Comparison of ENCODE assay signal across 11 mouse cellular contexts in the genomic region with DNA sequence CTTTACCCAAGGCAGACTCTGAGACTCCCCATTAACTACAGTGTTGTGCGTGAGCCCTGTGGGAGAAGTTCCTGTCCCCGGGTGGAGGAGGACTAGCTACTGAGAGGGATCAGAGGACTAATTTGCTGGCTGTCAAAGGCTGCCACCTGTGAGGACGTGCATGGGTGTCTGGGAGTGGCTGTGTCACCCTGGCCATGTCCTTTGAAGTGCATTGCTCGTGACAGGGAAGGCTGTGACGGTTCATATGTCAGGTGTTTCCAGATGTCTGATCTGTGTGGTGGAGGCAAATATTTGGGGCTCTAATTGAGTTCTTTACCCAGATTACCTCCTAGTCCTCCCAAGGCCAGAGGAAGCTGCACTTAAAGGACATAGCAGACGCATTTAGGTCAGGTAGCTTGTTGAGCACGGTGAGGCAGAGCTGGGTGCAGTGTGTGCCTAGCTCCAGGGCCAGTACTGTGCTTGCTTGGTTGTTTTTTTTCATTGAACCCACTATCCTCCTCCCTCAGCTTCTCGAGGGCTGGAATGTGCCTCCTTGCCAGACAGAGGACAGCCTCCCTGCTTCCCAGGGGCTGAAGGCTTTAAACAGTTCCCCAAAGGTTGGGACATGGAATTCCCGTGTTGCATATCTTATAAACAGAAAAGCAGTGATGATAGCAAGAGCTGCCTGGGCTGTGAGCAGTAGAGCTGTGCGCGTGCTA. TPM values are rescaled to one million over a fixed set of nuclear protein-coding genes. Genes with fewer than 3 reads are reported as not detected.
DNase-seq lines count a peak whose midpoint lies in the region; ATAC-seq lines count a peak whose summit lies in the region.
"Had no signal": no experiment of that assay in that cellular context is flagged by ENCODE, and none has a peak within 500 bp of the region (broad histone marks: within the 10 kb centered on the region; RNA-seq: fewer than 3 reads in every experiment).

No protein-coding gene starts in this region.

- peaks cover 52% of the 10 kb centered on the region for H3K4me1 ChIP-seq in heart, embryonic 11.5 days (ENCODE audit: control insufficient read depth, insufficient read depth, low read length)
- H3K4me1 ChIP-seq in midbrain, embryonic 11.5 days (ENCODE audit: control insufficient read depth, insufficient read depth, low read length) = peaks cover 26% of the 10 kb centered on the region
- H3K4me1 ChIP-seq in midbrain, embryonic 14.5 days (ENCODE audit: control insufficient read depth, insufficient read depth, low read length) = peaks cover 23% of the 10 kb centered on the region
- peaks cover 21% of the 10 kb centered on the region for H3K4me1 ChIP-seq in limb, embryonic 11.5 days (ENCODE audit: control insufficient read depth, insufficient read depth, low read length)

- no peak for DNase-seq in heart, adult 8-10 months (ENCODE audit: low spot score)
- peak; percentile 61 for DNase-seq in midbrain, embryonic 11.5 days (ENCODE audit: low spot score, missing footprints)
- no peak for DNase-seq in midbrain, embryonic 14.5 days
- no peak for DNase-seq in limb, embryonic 11.5 days (ENCODE audit: low spot score)
- DNase-seq in thymus, postnatal 0 days (ENCODE audit: low spot score) = peak; percentile 53
- DNase-seq in testis, postnatal 10 days (ENCODE audit: low spot score) = no peak
- DNase-seq in left cerebral cortex, adult 11 months (ENCODE audit: low spot score) = no peak
- DNase-seq: B cell, adult 2 months; cerebellum, adult 9-10 months; spleen, adult 18-20 months had no signal

- H3K27ac ChIP-seq in heart, embryonic 11.5 days (ENCODE audit: low read depth, low read length) = peak overlapping the region; percentile 13; the same call in 1 of the 2 replicates
- H3K27ac ChIP-seq in midbrain, embryonic 11.5 days (ENCODE audit: low read depth, low read length) = no peak overlapping the region
- no peak overlapping the region for H3K27ac ChIP-seq in midbrain, embryonic 14.5 days (replicated peaks; ENCODE audit: low read depth, low read length)
- no peak overlapping the region for H3K27ac ChIP-seq in limb, embryonic 11.5 days (replicated peaks; ENCODE audit: low read depth, low read length)

- no peaks in the 10 kb centered on the region for H3K9me3 ChIP-seq in heart, embryonic 11.5 days (replicated peaks; ENCODE audit: control insufficient read depth, low read length)
- no peaks in the 10 kb centered on the region for H3K9me3 ChIP-seq in midbrain, embryonic 11.5 days (ENCODE audit: control insufficient read depth, low read length)
- H3K9me3 ChIP-seq in midbrain, embryonic 14.5 days (ENCODE audit: control insufficient read depth, low read length) = no peaks in the 10 kb centered on the region
- no peaks in the 10 kb centered on the region for H3K9me3 ChIP-seq in limb, embryonic 11.5 days (ENCODE audit: control insufficient read depth, low read length)

- ATAC-seq in heart, embryonic 11.5 days (replicated peaks; ENCODE audit: insufficient number of reproducible peaks, low FRiP score, low TSS enrichment) = no peak
- no peak for ATAC-seq in midbrain, embryonic 11.5 days (ENCODE audit: low FRiP score)
- ATAC-seq in midbrain, embryonic 14.5 days (ENCODE audit: low FRiP score, low TSS enrichment) = no peak
- no peak for ATAC-seq in limb, embryonic 11.5 days (ENCODE audit: insufficient number of reproducible peaks, low FRiP score, low TSS enrichment, low read depth)

- no peaks in the 10 kb centered on the region for H3K36me3 ChIP-seq in heart, embryonic 11.5 days (ENCODE audit: control insufficient read depth, insufficient read depth, low read length)
- H3K36me3 ChIP-seq in midbrain, embryonic 11.5 days (ENCODE audit: control insufficient read depth, insufficient read depth, low read length) = no peaks in the 10 kb centered on the region
- no peaks in the 10 kb centered on the region for H3K36me3 ChIP-seq in midbrain, embryonic 14.5 days (ENCODE audit: control insufficient read depth, insufficient read depth, low read length)
- peaks cover 5% of the 10 kb centered on the region; the same call in 1 of the 2 replicates for H3K36me3 ChIP-seq in limb, embryonic 11.5 days (ENCODE audit: control insufficient read depth, insufficient read depth, low read length)

- H3K9ac ChIP-seq in heart, embryonic 11.5 days (ENCODE audit: low read depth, low read length) = 0 out of 2 replicates have a peak overlapping the region, but pooled peaks have one; percentile 30
- H3K9ac ChIP-seq in midbrain, embryonic 11.5 days (ENCODE audit: low read length) = no peak overlapping the region
- no peak overlapping the region for H3K9ac ChIP-seq in midbrain, embryonic 14.5 days (replicated peaks; ENCODE audit: low read length)
- H3K9ac ChIP-seq in limb, embryonic 11.5 days (ENCODE audit: low read length) = no peak overlapping the region

- WGBS in heart, embryonic 11.5 days (ENCODE audit: insufficient replicate concordance) = 39% methylated on average over 11 of the region's 11 CpGs
- WGBS in midbrain, embryonic 11.5 days = 71% methylated on average over 11 of the region's 11 CpGs
- 60% methylated on average over 11 of the region's 11 CpGs for WGBS in midbrain, embryonic 14.5 days
- WGBS in limb, embryonic 11.5 days = 46% methylated on average over 11 of the region's 11 CpGs

- no peak overlapping the region; the same call in 1 of the 2 replicates for H3K4me3 ChIP-seq in heart, embryonic 11.5 days (ENCODE audit: low read depth, low read length)
- H3K4me3 ChIP-seq in midbrain, embryonic 11.5 days (ENCODE audit: low read depth, low read length) = no peak overlapping the region
- H3K4me3 ChIP-seq in midbrain, embryonic 14.5 days (replicated peaks; ENCODE audit: low read depth, low read length) = no peak overlapping the region
- H3K4me3 ChIP-seq in limb, embryonic 11.5 days (ENCODE audit: low read depth, low read length) = no peak overlapping the region

- H3K27me3 ChIP-seq in heart, embryonic 11.5 days (ENCODE audit: control insufficient read depth, insufficient read depth, low read length) = no peaks in the 10 kb centered on the region
- H3K27me3 ChIP-seq in midbrain, embryonic 11.5 days (ENCODE audit: control insufficient read depth, insufficient read depth, low read length) = no peaks in the 10 kb centered on the region
- H3K27me3 ChIP-seq in midbrain, embryonic 14.5 days (ENCODE audit: control insufficient read depth, insufficient read depth, low read length) = no peaks in the 10 kb centered on the region
- no peaks in the 10 kb centered on the region for H3K27me3 ChIP-seq in limb, embryonic 11.5 days (ENCODE audit: control insufficient read depth, insufficient read depth, low read length)

- peak overlapping the region; percentile 90 for H3K4me2 ChIP-seq in heart, embryonic 11.5 days
- H3K4me2 ChIP-seq in midbrain, embryonic 11.5 days = no peak overlapping the region; the same call in 1 of the 2 replicates
- H3K4me2 ChIP-seq in midbrain, embryonic 14.5 days (ENCODE audit: low read length) = no peak overlapping the region
- H3K4me2 ChIP-seq in limb, embryonic 11.5 days (ENCODE audit: low read depth, severe bottlenecking) = peak overlapping the region; percentile 3; the same call in 1 of the 2 replicates

RNA-seq across cellular contexts. Expression of a gene that starts 3.3 kb away (rescaled TPM):
- polyA plus RNA-seq in heart, embryonic 11.5 days (2014; fragmentation: Nextera tagmentation; extraction: Ambion mirVana) = 50.1 and 54.4 TPM in 2 replicates
- 1 to 10 TPM in 1 of 4 experiments, under 1 TPM in 3; 0.22 to 1.6 (median 0.54) TPM for total RNA-seq in heart, adult 8-10 months (2022)
- polyA plus RNA-seq in midbrain, embryonic 11.5 days (2014; fragmentation: Nextera tagmentation; extraction: Ambion mirVana) = 48.5 and 48.8 TPM in 2 replicates
- 5.8 and 11.7 TPM in 2 replicates for polyA plus RNA-seq in midbrain, embryonic 14.5 days (2014; fragmentation: Nextera tagmentation; extraction: Ambion mirVana)
- polyA plus RNA-seq in limb, embryonic 11.5 days (2014; fragmentation: Nextera tagmentation; extraction: Ambion mirVana) = 51.1 and 54.0 TPM in 2 replicates
- polyA plus RNA-seq in thymus, postnatal 0 days (2015; fragmentation: Nextera tagmentation; extraction: Ambion mirVana) = 18.7 and 19.8 TPM in 2 replicates

RNA-seq across cellular contexts. Expression of a gene that starts 23.4 kb away (rescaled TPM):
- polyA plus RNA-seq in heart, embryonic 11.5 days (2014; fragmentation: Nextera tagmentation; extraction: Ambion mirVana) = 14.2 and 15.3 TPM in 2 replicates
- 10 to 100 TPM; 12.3 to 17.6 (median 15.8) TPM for total RNA-seq in heart, adult 8-10 months (2022)
- polyA plus RNA-seq in midbrain, embryonic 11.5 days (2014; fragmentation: Nextera tagmentation; extraction: Ambion mirVana) = 16.1 and 18.3 TPM in 2 replicates
- polyA plus RNA-seq in midbrain, embryonic 14.5 days (2014; fragmentation: Nextera tagmentation; extraction: Ambion mirVana) = 15.0 and 15.5 TPM in 2 replicates
- polyA plus RNA-seq in limb, embryonic 11.5 days (2014; fragmentation: Nextera tagmentation; extraction: Ambion mirVana) = 16.3 and 18.3 TPM in 2 replicates
- 9.3 and 11.1 TPM in 2 replicates for polyA plus RNA-seq in thymus, postnatal 0 days (2015; fragmentation: Nextera tagmentation; extraction: Ambion mirVana)

Comparison
In these comparisons a context has a peak if more than half of its experiments do, and no peak if none do; other contexts are left out.
1. DNase-seq: peak in midbrain, embryonic 11.5 days (single experiment) and thymus, postnatal 0 days (single experiment); none in heart, adult 8-10 months (single experiment), midbrain, embryonic 14.5 days (single experiment), limb, embryonic 11.5 days (single experiment), testis, postnatal 10 days (single experiment) and left cerebral cortex, adult 11 months (single experiment).
2. H3K4me2 ChIP-seq: peak in heart, embryonic 11.5 days (single experiment) and limb, embryonic 11.5 days (single experiment); none in midbrain, embryonic 11.5 days (single experiment) and midbrain, embryonic 14.5 days (single experiment).